Mouse (Mus musculus) lung, adult 10 weeks (tissue): ENCODE measurements around the gene Aptx. TPM values are rescaled to one million over a fixed set of nuclear protein-coding genes. Genes with fewer than 3 reads are reported as not detected.

Experiments used
- polyA plus RNA-seq: library from polyadenylated mRNA; stranded (reverse); fragments of 350-450 nt; fragmentation: Illumina TruSeq; extraction: RNeasy Lipid Tissue Mini Kit (QIAGEN cat#74804); gene quantifications from one replicate; pipeline ENCODE4 v1.2.3, GENCODE M21; 2014; ENCODE audit warnings: low read depth, low replicate concordance; ENCODE audit not compliant: insufficient read depth

The Aptx gene
- 15.2 TPM for polyA plus RNA-seq

DNA sequence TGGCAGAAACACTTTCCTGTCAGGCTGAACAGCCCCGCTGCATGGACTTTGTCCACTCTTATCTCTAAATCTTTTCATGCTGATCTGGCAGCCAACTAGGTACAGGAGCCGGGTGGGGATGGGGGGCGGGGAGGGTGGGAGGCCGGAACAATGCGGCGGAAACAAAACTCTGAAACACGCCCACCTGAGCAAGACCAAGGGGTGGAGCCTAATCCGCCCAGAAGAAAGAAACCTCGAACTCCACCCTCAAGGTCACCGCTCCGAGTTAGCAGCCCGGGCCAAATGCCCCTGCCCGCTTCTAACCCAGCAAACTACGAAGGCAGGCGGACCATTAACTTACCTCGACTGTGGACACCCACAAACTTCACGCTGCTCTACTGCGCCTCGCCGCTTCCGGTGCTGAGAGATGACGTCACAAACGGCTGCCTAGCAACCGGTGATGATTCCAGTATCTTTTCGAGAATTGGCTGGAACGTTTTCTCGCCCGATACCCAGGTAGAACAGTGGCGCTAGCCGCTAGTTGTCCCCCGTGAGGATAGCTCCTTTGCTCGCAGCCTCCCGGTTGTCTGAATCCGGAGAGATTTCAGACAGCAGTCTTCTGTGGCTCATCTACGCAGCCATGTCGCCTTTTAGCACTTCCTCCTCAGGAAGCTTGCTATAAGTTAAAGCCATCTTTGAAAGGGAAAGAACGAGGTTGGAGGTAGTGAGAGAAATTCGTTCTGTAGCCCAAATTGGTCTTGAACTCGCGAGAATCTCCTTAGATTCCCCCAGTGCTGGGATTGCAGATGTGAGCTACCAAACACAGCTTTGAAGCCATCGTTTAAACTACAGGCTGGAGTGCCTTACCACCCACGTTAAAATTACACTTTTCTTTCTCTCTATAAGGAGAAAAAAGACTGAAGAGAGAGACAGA lies at the start of gene Aptx:
Gene Aptx, minus strand, starts transcription at position 398 of the 913 bp plus-strand sequence.

DNA sequence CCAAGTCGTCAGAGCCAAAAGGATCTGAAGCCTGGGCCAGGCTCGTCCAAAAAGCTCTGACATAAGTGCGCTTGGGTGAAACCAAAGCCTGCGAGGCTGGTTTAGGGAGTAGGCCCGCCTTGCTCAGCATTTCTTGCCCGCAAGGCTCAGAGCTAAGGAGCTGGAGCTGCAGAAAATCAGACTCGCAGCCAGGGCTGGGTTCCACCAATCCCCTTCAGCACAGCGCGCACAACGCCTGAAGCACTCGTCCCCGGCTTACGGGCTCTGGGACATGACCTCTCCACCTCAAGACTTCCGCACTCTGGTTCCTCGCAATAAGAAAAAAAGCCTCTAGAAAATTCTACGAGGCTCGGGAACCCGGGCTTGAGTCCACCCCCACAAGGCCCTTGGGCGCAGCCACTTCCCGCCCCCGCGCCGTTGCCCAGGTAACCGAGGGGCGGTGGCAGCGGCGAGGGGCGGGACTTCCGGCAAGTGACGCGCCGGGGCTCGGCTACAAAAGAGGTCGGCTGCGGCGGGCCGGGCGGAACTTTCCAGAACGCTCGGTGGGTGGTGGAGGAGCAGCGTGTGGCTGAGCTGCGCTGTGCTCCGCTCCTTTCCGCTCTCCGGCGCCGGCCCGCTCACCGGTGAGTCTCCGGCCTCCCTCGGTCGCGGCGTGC lies 19.1 kb upstream of the Aptx start, which contains the start of gene Dnaja1:
Gene Dnaja1, plus strand, starts transcription at position 140 of the 656 bp plus-strand sequence.

Other genes starting within 250 kb of the Aptx start
- 0.62 TPM for gene Tmem215, start 231.0 kb downstream of the Aptx start, polyA plus RNA-seq
- 153 TPM for gene Dnaja1, start 19.0 kb upstream of the Aptx start, polyA plus RNA-seq
- 52.3 TPM for gene Smu1, start 54.7 kb upstream of the Aptx start, polyA plus RNA-seq
- 39.3 TPM for gene B4galt1, start 150.8 kb upstream of the Aptx start, polyA plus RNA-seq
- gene Spink4, start 216.9 kb upstream of the Aptx start, polyA plus RNA-seq: 10.8 TPM
- 295 TPM for gene Bag1, start 245.1 kb upstream of the Aptx start, polyA plus RNA-seq
- gene Chmp5, start 245.2 kb upstream of the Aptx start, polyA plus RNA-seq: 140 TPM